Mouse (Mus musculus) small intestine, adult 2 months (tissue): Measurements from ENCODE around the gene Mfsd10.

Source experiments
- CTCF ChIP-seq: fragments of 200-500 bp; IDR thresholded peaks from 2 replicates; pipeline ENCODE4 v1.5.1; 2012; ENCODE audit warnings: low read depth, mild to moderate bottlenecking, control low read depth, inconsistent platforms, low read length, moderate library complexity, mixed read lengths; ENCODE audit not compliant: insufficient replicate concordance, insufficient read length; ENCODE audit errors: extremely low read depth
- POLR2A ChIP-seq: fragments of 200-500 bp; IDR thresholded peaks from 2 replicates; pipeline ENCODE4 v1.6.1; 2012; ENCODE audit warnings: low read depth, mild to moderate bottlenecking, control low read depth, inconsistent platforms, low read length, moderate library complexity

GRCm38 (mm10) chr5:34592666-34593065 lies 44.3 kb downstream of the Mfsd10 start:
- TF ChIP-seq CTCF (no peak), POLR2A (no peak)
